In genomic region chr2:104532548-104532947, GRCm38 (mm10) we compare ENCODE assay signal across 18 mouse cellular contexts. TPM values are rescaled to one million over a fixed set of nuclear protein-coding genes. Genes with fewer than 3 reads are reported as not detected.
DNase-seq lines count a peak whose midpoint lies in the region; ATAC-seq and TF ChIP-seq lines count a peak whose summit lies in the region.
"Had no signal": no experiment of that assay in that cellular context is flagged by ENCODE, and none has a peak within 500 bp of the region (broad histone marks: within the 10 kb centered on the region; RNA-seq: fewer than 3 reads in every experiment).

No protein-coding gene starts in this region.

- no peaks in the 10 kb centered on the region for H3K9me3 ChIP-seq in embryonic facial prominence, embryonic 14.5 days (ENCODE audit: control insufficient read depth, low read length)
- no peaks in the 10 kb centered on the region for H3K9me3 ChIP-seq in embryonic facial prominence, embryonic 10.5 days
- H3K9me3 ChIP-seq in CH12.LX (replicated peaks; ENCODE audit: low read length) = no peaks in the 10 kb centered on the region
- H3K9me3 ChIP-seq: embryonic facial prominence, embryonic 12.5 days; limb, embryonic 15.5 days; midbrain, embryonic 12.5 days; neural tube, embryonic 13.5 days had no signal

- TF ChIP-seq CTCF in CH12.LX (conservative IDR thresholded peaks at IDR 0.05 in 1 of 2, IDR thresholded peaks at IDR 0.05 in 1 of 2; ENCODE audit: low read depth in 2 of 2, low read length in 2 of 2) = no peak
- TF ChIP-seq CTCF in gastrocnemius, adult 2 months (IDR thresholded peaks at IDR 0.05) = no peak

- no peak overlapping the region for H3K27ac ChIP-seq in embryonic facial prominence, embryonic 14.5 days (replicated peaks; ENCODE audit: low read depth, low read length)
- H3K27ac ChIP-seq in embryonic facial prominence, embryonic 10.5 days (replicated peaks) = no peak overlapping the region
- H3K27ac ChIP-seq in CH12.LX (ENCODE audit: insufficient read depth, low read depth) = no peak overlapping the region
- H3K27ac ChIP-seq in gastrocnemius, adult 2 months = no peak overlapping the region
- H3K27ac ChIP-seq: embryonic facial prominence, embryonic 12.5 days; limb, embryonic 15.5 days; midbrain, embryonic 12.5 days; neural tube, embryonic 13.5 days had no signal

- no peak overlapping the region for H3K4me2 ChIP-seq in embryonic facial prominence, embryonic 14.5 days (ENCODE audit: low read depth, low read length)
- H3K4me2 ChIP-seq in CH12.LX (ENCODE audit: insufficient read depth, low read depth, poor library complexity, severe bottlenecking) = no peak overlapping the region
- H3K4me2 ChIP-seq: embryonic facial prominence, embryonic 12.5 days; limb, embryonic 15.5 days; midbrain, embryonic 12.5 days; neural tube, embryonic 13.5 days had no signal

- 82% methylated on average over 1 of the region's 1 CpGs for WGBS in embryonic facial prominence, embryonic 14.5 days
- WGBS in embryonic facial prominence, embryonic 10.5 days = 73% methylated on average over 1 of the region's 1 CpGs

- no peaks in the 10 kb centered on the region for H3K4me1 ChIP-seq in embryonic facial prominence, embryonic 14.5 days (ENCODE audit: control insufficient read depth, insufficient read depth, low read length)
- H3K4me1 ChIP-seq in embryonic facial prominence, embryonic 10.5 days = no peaks in the 10 kb centered on the region
- peaks cover 7 to 13% of the 10 kb centered on the region in 2 experiments for H3K4me1 ChIP-seq in CH12.LX (ENCODE audit: control insufficient read depth in 1 of 2, insufficient read depth in 2 of 2)
- H3K4me1 ChIP-seq: embryonic facial prominence, embryonic 12.5 days; limb, embryonic 15.5 days; midbrain, embryonic 12.5 days; neural tube, embryonic 13.5 days had no signal

- H3K36me3 ChIP-seq in embryonic facial prominence, embryonic 14.5 days (ENCODE audit: control insufficient read depth, insufficient read depth, low read length) = no peaks in the 10 kb centered on the region
- no peaks in the 10 kb centered on the region for H3K36me3 ChIP-seq in embryonic facial prominence, embryonic 10.5 days (replicated peaks)
- H3K36me3 ChIP-seq in CH12.LX (replicated peaks in 1 of 2; ENCODE audit: control insufficient read depth in 1 of 2, insufficient read depth in 1 of 2, low read length in 1 of 2) = no peaks in the 10 kb centered on the region
- H3K36me3 ChIP-seq: embryonic facial prominence, embryonic 12.5 days; limb, embryonic 15.5 days; midbrain, embryonic 12.5 days; neural tube, embryonic 13.5 days had no signal

- no peak overlapping the region for H3K9ac ChIP-seq in embryonic facial prominence, embryonic 14.5 days (ENCODE audit: low read depth, low read length)
- no peak overlapping the region for H3K9ac ChIP-seq in CH12.LX (ENCODE audit: insufficient read depth, low read depth)
- H3K9ac ChIP-seq: embryonic facial prominence, embryonic 12.5 days; limb, embryonic 15.5 days; midbrain, embryonic 12.5 days; neural tube, embryonic 13.5 days had no signal

- no peak for TF ChIP-seq RAD21 in CH12.LX (IDR thresholded peaks at IDR 0.05; ENCODE audit: low read depth, low read length)

- intact Hi-C loops in gastrocnemius, adult 2 months (cut with DNase I) = no loop called here

- dilution Hi-C loops in CH12.LX (cut with MboI; ENCODE audit: extremely low pct_ligation_motif_present, extremely low pct_unique_long_range_greater_than_20kb, low sequenced_read_pairs) = no loop called here

- in situ Hi-C loops in CH12.LX (cut with MboI; ENCODE audit: low pct_ligation_motif_present, low pct_unique_long_range_greater_than_20kb, low sequenced_read_pairs) = no loop called here

- no peak overlapping the region for H3K4me3 ChIP-seq in embryonic facial prominence, embryonic 14.5 days (ENCODE audit: low read depth, low read length)
- no peak overlapping the region for H3K4me3 ChIP-seq in embryonic facial prominence, embryonic 10.5 days
- H3K4me3 ChIP-seq in CH12.LX (replicated peaks in 1 of 3; ENCODE audit: low read depth in 2 of 3, low read length in 2 of 3, poor library complexity in 1 of 3) = no peak overlapping the region
- H3K4me3 ChIP-seq in gastrocnemius, adult 2 months = no peak overlapping the region
- H3K4me3 ChIP-seq: embryonic facial prominence, embryonic 12.5 days; limb, embryonic 15.5 days; midbrain, embryonic 12.5 days; neural tube, embryonic 13.5 days had no signal

- H3K27me3 ChIP-seq in embryonic facial prominence, embryonic 14.5 days (replicated peaks; ENCODE audit: control insufficient read depth, insufficient read depth, low read length) = no peaks in the 10 kb centered on the region
- H3K27me3 ChIP-seq in embryonic facial prominence, embryonic 10.5 days (replicated peaks; ENCODE audit: low read depth, poor library complexity, severe bottlenecking) = no peaks in the 10 kb centered on the region
- H3K27me3 ChIP-seq in CH12.LX (replicated peaks) = no peaks in the 10 kb centered on the region
- H3K27me3 ChIP-seq: embryonic facial prominence, embryonic 12.5 days; limb, embryonic 15.5 days; midbrain, embryonic 12.5 days; neural tube, embryonic 13.5 days had no signal

- ATAC-seq in embryonic facial prominence, embryonic 14.5 days (ENCODE audit: low read depth) = no peak
- peak; percentile 83 for ATAC-seq in granulocyte monocyte progenitor cell, adult 5-6 weeks (replicated peaks; ENCODE audit: poor library complexity, severe bottlenecking)
- ATAC-seq: forebrain, embryonic 16.5 days had no signal

- TF ChIP-seq EP300 in CH12.LX (IDR thresholded peaks at IDR 0.05; ENCODE audit: low read length) = no peak

- TF ChIP-seq POLR2A in CH12.LX (IDR thresholded peaks at IDR 0.05; ENCODE audit: low read depth, low read length) = no peak

- no peaks in the 10 kb centered on the region for H3K79me2 ChIP-seq in CH12.LX (replicated peaks; ENCODE audit: control insufficient read depth, extremely low read depth, insufficient read depth, poor library complexity, severe bottlenecking)

- peak; percentile 5 for DNase-seq in embryonic facial prominence, embryonic 14.5 days (ENCODE audit: low spot score)
- no peak for DNase-seq in embryonic facial prominence, embryonic 10.5 days (ENCODE audit: low spot score)
- peak; percentile 22 for DNase-seq in CH12.LX (ENCODE audit: extremely low read depth)
- peak; percentile 35 for DNase-seq in thymus, postnatal 14 days
- DNase-seq in gastrocnemius, adult 2 months = no peak
- DNase-seq in left cerebral cortex, adult 9 months (ENCODE audit: low spot score in 2 of 2) = no peak
- no peak for DNase-seq in cerebellum, adult 9-10 months
- DNase-seq: cerebellum, adult 2 months; gastrocnemius, postnatal 36 days; kidney, adult 11 months; kidney, postnatal 10 days; lung, adult 2 months had no signal

TF ChIP-seq in CH12.LX, 34 proteins besides CTCF, POLR2A, EP300 and RAD21:
- TF ChIP-seq IRF4 (IDR thresholded peaks at IDR 0.05; ENCODE audit: low read depth, low read length) (no peak), SMC3 (IDR thresholded peaks at IDR 0.05; ENCODE audit: low read depth, low read length) (no peak), MYC (IDR thresholded peaks at IDR 0.05; ENCODE audit: low read depth, low read length) (no peak), ZC3H11A (IDR thresholded peaks at IDR 0.05; ENCODE audit: low read depth, low read length) (no peak), E2F4 (IDR thresholded peaks at IDR 0.05; ENCODE audit: insufficient replicate concordance, low read depth, low read length) (no peak), JUN (IDR thresholded peaks at IDR 0.05; ENCODE audit: insufficient read depth, low read depth, low read length) (no peak), JUND (conservative IDR thresholded peaks at IDR 0.05; ENCODE audit: low read depth, low read length) (no peak), TCF12 (IDR thresholded peaks at IDR 0.05; ENCODE audit: low read depth, low read length) (no peak), TBP (conservative IDR thresholded peaks at IDR 0.05; ENCODE audit: low read depth, low read length) (no peak)

RNA-seq across cellular contexts. Expression of gene Hipk3, which starts 38.3 kb away (rescaled TPM):
- 29.7 and 33.1 TPM in 2 replicates for polyA plus RNA-seq in embryonic facial prominence, embryonic 14.5 days (2014; fragmentation: Nextera tagmentation; extraction: Ambion mirVana)
- polyA plus RNA-seq in embryonic facial prominence, embryonic 10.5 days (2016; fragmentation: Nextera tagmentation; extraction: Ambion mirVana) = 9.5 and 10.6 TPM in 2 replicates
- total RNA-seq in CH12.LX (2012; rRNA removed) (14.8 and 17.6 TPM in 2 replicates), CH12.LX (2014; rRNA removed) (16.5 and 16.9 TPM in 2 replicates)
- polyA plus RNA-seq in CH12.LX (2012; ENCODE audit: insufficient read length, low read depth) = 15.4 and 19.5 TPM in 2 replicates
- 36.0 and 40.5 TPM in 2 replicates for total RNA-seq in granulocyte monocyte progenitor cell, adult 5-6 weeks (2014; fragmentation: Nextera tagmentation)
- total RNA-seq in granulocyte monocyte progenitor cell, adult 5-6 weeks (2017) = 35.9 and 41.3 TPM in 2 replicates
- total RNA-seq in gastrocnemius, adult 2 months (2021) = 100 to 1,000 TPM; 228 to 267 TPM

RNA-seq across cellular contexts. Expression of gene Cstf3, which starts 57.8 kb away (rescaled TPM):
- 47.3 and 54.7 TPM in 2 replicates for polyA plus RNA-seq in embryonic facial prominence, embryonic 14.5 days (2014; fragmentation: Nextera tagmentation; extraction: Ambion mirVana)
- 94.8 and 97.0 TPM in 2 replicates for polyA plus RNA-seq in embryonic facial prominence, embryonic 10.5 days (2016; fragmentation: Nextera tagmentation; extraction: Ambion mirVana)
- 17.3 and 18.2 TPM in 2 replicates for total RNA-seq in CH12.LX (2012; rRNA removed)
- 50.6 and 54.9 TPM in 2 replicates for total RNA-seq in CH12.LX (2014; rRNA removed)
- 50.3 and 57.2 TPM in 2 replicates for polyA plus RNA-seq in CH12.LX (2012; ENCODE audit: insufficient read length, low read depth)
- total RNA-seq in granulocyte monocyte progenitor cell, adult 5-6 weeks (2014; fragmentation: Nextera tagmentation) = 54.8 and 64.6 TPM in 2 replicates
- 20.0 and 20.6 TPM in 2 replicates for total RNA-seq in granulocyte monocyte progenitor cell, adult 5-6 weeks (2017)
- total RNA-seq in gastrocnemius, adult 2 months (2021) = 10 to 100 TPM in 1 of 2 experiments, 1 to 10 TPM in 1; 7.3 to 10.7 TPM

Comparison
In these comparisons a context has a peak if more than half of its experiments do, and no peak if none do; other contexts are left out.
1. DNase-seq: peak in embryonic facial prominence, embryonic 14.5 days (single experiment), CH12.LX (single experiment) and thymus, postnatal 14 days (single experiment); none in embryonic facial prominence, embryonic 10.5 days (single experiment), gastrocnemius, adult 2 months (single experiment), left cerebral cortex, adult 9 months (0 of 2) and cerebellum, adult 9-10 months (single experiment).
2. RNA of gene Hipk3, which starts 38.3 kb away (total RNA-seq): 228 to 267 TPM in gastrocnemius, adult 2 months; 35.9 to 41.3 TPM in granulocyte monocyte progenitor cell, adult 5-6 weeks and 14.8 to 17.6 TPM in CH12.LX; every median in the first group is over 4 times any median in the second.